Mouse (Mus musculus) spleen, postnatal 36 days (tissue): Measurements from ENCODE around the gene Nhsl2.
"Not testable (repeated sequence)": the region's sequence is repeated elsewhere in the genome, so short reads cannot be mapped to it uniquely, and the experiment has no call there.

Source experiments
- DNase-seq, 2 experiments: peaks; one replicate each; pipeline ENCODE4 v3.0.0; 2022; ENCODE audit warnings: low spot score in 2 of 2, mixed read lengths in 1 of 2

Gene Nhsl2

GRCm38 (mm10) chrX:102082340-102082739 is 233.2 kb downstream of the Nhsl2 start:
- no peak for DNase-seq

- no peak for DNase-seq
Observed at GRCm38 (mm10) chrX:102085798-102086443, 236.7 kb downstream of the Nhsl2 start.

DNA sequence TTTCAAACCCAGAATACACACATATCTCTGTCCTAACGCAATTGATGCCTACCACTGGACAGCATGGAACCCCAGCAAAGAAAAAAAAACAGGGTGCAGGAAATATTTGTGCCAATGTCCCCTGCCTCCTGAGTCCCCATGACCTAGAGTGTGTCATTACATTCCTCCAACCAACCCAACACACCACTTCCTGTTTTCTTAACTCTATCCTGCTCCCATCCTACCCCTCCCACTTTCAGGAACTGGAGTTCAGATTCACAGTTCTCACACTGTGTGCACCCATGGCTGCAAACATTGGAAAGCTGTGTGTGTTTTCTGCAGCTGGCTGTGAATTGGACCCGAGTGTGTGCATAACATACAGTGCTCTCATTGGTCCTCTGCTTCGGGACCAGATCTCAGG is 241.4 kb downstream of the Nhsl2 start:
- DNase-seq: no peak

DNA sequence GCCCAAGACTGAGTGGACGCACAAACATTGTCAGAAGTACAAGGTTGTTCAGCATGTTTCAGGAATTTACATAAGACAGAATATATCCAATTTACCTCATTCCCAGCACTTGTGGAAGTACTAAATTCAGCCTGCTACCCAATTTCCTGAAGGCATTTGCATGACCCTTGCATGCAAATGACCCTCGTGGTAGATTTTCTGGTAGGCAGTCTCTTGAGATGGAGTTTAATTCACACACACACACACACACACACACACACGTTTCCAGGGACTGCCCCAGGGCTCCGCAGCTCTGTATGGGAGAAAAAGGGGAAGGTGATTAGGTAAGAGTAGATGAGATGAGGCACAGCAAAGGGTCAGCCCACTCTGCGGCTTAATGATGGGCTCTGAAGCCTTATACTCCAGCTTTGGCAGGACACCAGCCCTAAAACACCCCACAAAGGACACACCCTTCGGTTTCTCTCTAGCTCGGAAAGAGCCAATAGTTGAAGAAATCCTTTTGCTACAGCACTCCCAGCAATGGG is 245.3 kb downstream of the Nhsl2 start:
- DNase-seq: peak in 1 of 2 experiments; percentile 28

GRCm38 (mm10) chrX:102101886-102102285 is 252.7 kb downstream of the Nhsl2 start:
- DNase-seq: no peak

DNA sequence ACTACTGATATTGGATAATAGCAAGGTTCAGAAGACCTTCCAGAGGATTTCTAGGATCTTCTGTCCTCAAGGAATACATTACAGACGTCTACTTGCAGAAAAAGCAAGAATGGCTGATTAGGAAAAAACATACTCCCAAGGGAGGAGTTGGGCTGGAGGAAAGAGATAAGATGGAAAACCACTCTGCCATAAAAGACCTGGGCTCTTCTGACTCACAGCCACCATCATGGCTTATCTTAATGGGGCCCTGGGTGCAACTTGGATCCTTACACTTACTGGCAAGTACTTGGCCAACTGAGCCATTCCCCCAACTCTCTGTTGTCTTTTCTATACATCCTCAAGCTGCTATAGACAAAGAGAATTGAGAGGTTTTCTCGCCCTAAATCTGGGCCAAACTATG is 254.6 kb downstream of the Nhsl2 start:
- not testable (repeated sequence) for DNase-seq

GRCm38 (mm10) chrX:102109349-102109748 is 260.2 kb downstream of the Nhsl2 start:
- not testable (repeated sequence) for DNase-seq

DNA sequence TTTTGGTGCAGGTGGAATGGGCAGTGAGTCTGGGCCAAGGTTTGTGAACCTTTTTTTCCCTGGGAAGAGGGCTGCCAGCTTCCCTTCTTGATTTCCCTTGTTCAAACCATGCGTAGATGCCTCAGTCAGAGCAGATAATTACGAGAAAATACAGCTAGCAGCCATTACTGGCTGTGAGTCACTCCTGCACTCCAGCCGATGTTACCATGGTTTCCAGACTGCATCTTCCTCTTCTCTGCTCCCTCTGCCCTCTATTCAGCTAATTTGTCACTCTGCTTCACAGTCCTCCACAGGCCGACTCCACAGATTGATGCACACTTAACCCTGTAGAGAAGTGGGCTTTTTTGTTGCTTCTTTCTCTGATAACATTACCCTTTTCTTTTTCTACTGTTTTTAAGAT is 266.5 kb downstream of the Nhsl2 start:
- DNase-seq: no peak

- DNase-seq: peak; percentile 91 to 95
Observed at GRCm38 (mm10) chrX:102119042-102119864, 270.1 kb downstream of the Nhsl2 start, which contains the start of gene Pin4. TSS of gene Pin4 (plus strand) at chrX:102119447.

DNA sequence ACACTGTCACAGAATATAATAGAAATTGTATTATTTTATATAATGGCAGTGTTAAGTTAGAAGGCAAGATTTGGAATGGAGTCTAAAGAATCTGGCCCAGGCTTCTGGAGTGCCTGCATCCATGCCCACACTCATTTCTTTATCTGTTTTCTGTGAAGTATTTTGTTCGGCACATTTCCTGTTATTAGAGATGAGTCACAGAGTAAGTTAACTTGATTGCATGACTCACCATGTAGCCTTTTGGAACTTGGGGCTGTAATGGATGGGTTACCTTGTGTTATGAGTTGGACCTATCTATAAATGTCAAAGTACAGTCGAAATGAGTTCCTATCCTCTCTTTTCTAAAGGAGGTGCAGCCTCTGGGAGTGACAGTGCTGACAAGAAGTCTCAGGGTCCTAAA is 272.1 kb downstream of the Nhsl2 start:
- no peak for DNase-seq

GRCm38 (mm10) chrX:102141157-102141556 is 292.0 kb downstream of the Nhsl2 start:
- DNase-seq: no peak
